Mouse (Mus musculus): ENCODE results near the gene Gpx2.

- TF ChIP-seq CTCF (IDR thresholded peaks at IDR 0.05; ENCODE audit: low read depth, low read length) (no peak), POLR2A (IDR thresholded peaks at IDR 0.05; ENCODE audit: extremely low read depth, insufficient read depth, low read length) (no peak)
These were observed 44.7 kb upstream of the Gpx2 start for GRCm38 (mm10) chr12:76840081-76840480.

Data from liver, adult 2 months (tissue).